Mouse (Mus musculus): ENCODE measurements around the gene Tcf7l1. TPM values are rescaled to one million over a fixed set of nuclear protein-coding genes. Genes with fewer than 3 reads are reported as not detected.

The Tcf7l1 gene
- polyA plus RNA-seq, 1 experiment from 2014 or later: 5.7 TPM

GRCm38 (mm10) chr6:72825762-72826161 lies 36.7 kb upstream of the Tcf7l1 start:
- TF ChIP-seq CTCF (IDR thresholded peaks at IDR 0.05; ENCODE audit: low read depth) (no peak), EP300 (IDR thresholded peaks at IDR 0.05; ENCODE audit: low read depth) (no peak)
- Histone ChIP-seq H3K4me1 (ENCODE audit: insufficient read depth) (no peaks in the 10 kb centered on the region; the same call in 1 of the 2 replicates), H3K27me3 (ENCODE audit: insufficient read depth, low read length) (0 out of 2 replicates have a peak, but pooled peaks cover 3% of the 10 kb centered on the region), H3K4me3 (ENCODE audit: low read depth, low read length) (no peak overlapping the region), H3K36me3 (replicated peaks; ENCODE audit: insufficient read depth, low read length) (no peaks in the 10 kb centered on the region), H3K27ac (ENCODE audit: low read depth) (no peak overlapping the region), H3K4me2 (ENCODE audit: low read depth, low read length) (no peak overlapping the region), H3K9ac (replicated peaks) (no peak overlapping the region), H3K9me3 (ENCODE audit: low read length) (no peaks in the 10 kb centered on the region)
- no peak for DNase-seq
- no peak for ATAC-seq
- WGBS (ENCODE audit: insufficient replicate concordance): 48% methylated on average over 9 of the region's 9 CpGs

DNA sequence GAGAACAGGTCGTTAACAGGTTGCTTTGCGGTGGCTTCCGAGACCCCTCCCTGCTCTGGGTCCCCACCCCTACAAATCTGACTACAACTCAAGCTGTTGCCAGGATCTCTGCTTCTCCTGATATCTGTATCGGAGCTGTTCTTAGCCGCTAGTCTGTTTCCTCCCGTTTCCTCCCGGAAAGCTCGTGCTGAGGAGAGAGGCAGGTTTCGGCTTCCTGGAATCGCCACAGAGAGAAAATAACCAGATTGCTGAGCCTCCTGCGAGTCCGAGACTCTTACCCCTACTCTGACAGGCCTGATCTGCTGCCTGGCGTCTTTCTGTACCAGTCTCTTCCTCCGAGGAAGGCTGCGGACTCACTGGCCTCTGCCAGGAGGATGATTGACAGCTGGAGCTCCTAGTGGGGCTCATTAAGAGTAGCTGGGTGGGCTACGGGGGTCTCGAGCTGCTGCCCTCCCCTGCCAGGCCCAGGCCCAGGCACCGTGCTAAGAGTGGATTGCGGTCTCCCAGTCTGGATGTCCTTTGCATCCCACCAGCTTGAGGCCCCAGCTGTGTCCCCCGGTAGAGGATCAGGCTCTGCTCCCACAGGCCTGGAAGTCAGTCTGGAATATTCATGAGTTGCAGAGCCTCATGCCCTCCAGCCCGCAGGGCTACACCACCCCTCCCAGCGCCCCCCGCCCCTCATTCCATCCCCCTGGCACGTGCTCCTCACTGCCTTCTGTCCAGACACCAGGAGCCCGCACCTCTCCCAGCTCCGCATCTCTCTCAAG lies 36.1 kb upstream of the Tcf7l1 start:
- 15% methylated on average over 26 of the region's 26 CpGs for WGBS (ENCODE audit: insufficient replicate concordance)
- 0 out of 2 replicates have a peak, but pooled peaks have one; percentile 29 for ATAC-seq

DNA sequence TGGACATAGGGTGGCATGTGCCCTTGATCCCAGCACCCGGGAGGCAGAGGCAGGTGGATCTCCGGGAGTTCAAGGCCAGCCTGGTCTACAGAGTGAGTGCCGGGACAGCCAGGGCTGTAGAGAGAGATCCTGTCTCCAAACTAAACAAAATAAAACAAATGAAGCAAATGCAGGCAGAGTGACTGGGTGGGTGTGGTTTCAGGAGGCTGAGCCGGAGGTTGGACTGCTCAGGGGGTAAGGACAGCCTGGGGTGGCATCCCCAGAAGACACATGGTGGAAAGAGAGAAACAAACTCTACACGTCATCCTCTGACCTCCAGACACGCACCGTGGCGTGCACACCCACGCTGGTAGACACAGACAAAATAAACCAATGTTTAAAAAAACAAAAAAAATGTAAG lies 24.4 kb upstream of the Tcf7l1 start:
- DNase-seq (no peak), ATAC-seq (no peak)
- Histone ChIP-seq H3K4me2 (ENCODE audit: low read depth, low read length) (no peak overlapping the region), H3K9me3 (ENCODE audit: low read length) (no peaks in the 10 kb centered on the region), H3K4me1 (ENCODE audit: insufficient read depth) (peaks cover 6% of the 10 kb centered on the region; the same call in 1 of the 2 replicates), H3K4me3 (ENCODE audit: low read depth, low read length) (no peak overlapping the region), H3K27me3 (ENCODE audit: insufficient read depth, low read length) (no peaks in the 10 kb centered on the region), H3K9ac (replicated peaks) (no peak overlapping the region), H3K36me3 (replicated peaks; ENCODE audit: insufficient read depth, low read length) (no peaks in the 10 kb centered on the region), H3K27ac (ENCODE audit: low read depth) (no peak overlapping the region)
- TF ChIP-seq EP300 (IDR thresholded peaks at IDR 0.05; ENCODE audit: low read depth): no peak
- TF ChIP-seq CTCF (IDR thresholded peaks at IDR 0.05; ENCODE audit: low read depth): no peak
- 69% methylated on average over 9 of the region's 9 CpGs for WGBS (ENCODE audit: insufficient replicate concordance)

More for the DNA sequence above, 36.1 kb upstream of the Tcf7l1 start:
- no peak for TF ChIP-seq CTCF (IDR thresholded peaks at IDR 0.05; ENCODE audit: low read depth)
- TF ChIP-seq EP300 (IDR thresholded peaks at IDR 0.05; ENCODE audit: low read depth): no peak
- no peaks in the 10 kb centered on the region; the same call in 1 of the 2 replicates for H3K4me1 ChIP-seq (ENCODE audit: insufficient read depth)
- DNase-seq: no peak
- H3K9ac ChIP-seq (replicated peaks): peak overlapping the region; percentile 59; the same call in 1 of the 2 replicates
- peak overlapping the region; percentile 62 for H3K4me2 ChIP-seq (ENCODE audit: low read depth, low read length)
- no peaks in the 10 kb centered on the region for H3K9me3 ChIP-seq (ENCODE audit: low read length)
- no peaks in the 10 kb centered on the region for H3K36me3 ChIP-seq (replicated peaks; ENCODE audit: insufficient read depth, low read length)
- peak overlapping the region; percentile 20 for H3K4me3 ChIP-seq (ENCODE audit: low read depth, low read length)
- peak overlapping the region; percentile 29; the same call in 1 of the 2 replicates for H3K27ac ChIP-seq (ENCODE audit: low read depth)
- H3K27me3 ChIP-seq (ENCODE audit: insufficient read depth, low read length): 0 out of 2 replicates have a peak, but pooled peaks cover 3% of the 10 kb centered on the region

DNA sequence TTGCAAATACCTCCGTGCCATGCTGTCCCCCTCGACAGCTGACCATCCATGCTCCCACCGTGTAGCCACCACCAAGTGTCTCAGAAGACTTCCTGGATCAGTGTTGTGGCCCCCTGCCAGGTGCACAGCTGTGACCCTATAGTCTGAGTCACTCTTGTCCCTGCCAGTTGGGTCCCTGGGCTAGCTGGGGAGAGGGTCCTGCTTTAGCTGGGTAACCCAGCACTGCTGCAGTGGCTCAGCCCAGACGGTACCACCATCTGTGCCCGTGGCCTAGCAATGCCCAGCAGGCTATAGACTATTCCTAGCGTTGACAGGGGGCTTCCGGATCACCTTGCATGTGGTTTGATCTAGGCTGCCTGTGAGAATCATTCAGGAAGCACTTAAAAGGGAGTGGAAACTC lies 21.2 kb upstream of the Tcf7l1 start:
- Histone ChIP-seq H3K4me1 (ENCODE audit: insufficient read depth) (peaks cover 6% of the 10 kb centered on the region; the same call in 1 of the 2 replicates), H3K9ac (replicated peaks) (no peak overlapping the region), H3K4me3 (ENCODE audit: low read depth, low read length) (no peak overlapping the region), H3K27ac (ENCODE audit: low read depth) (peak overlapping the region; percentile 87), H3K36me3 (replicated peaks; ENCODE audit: insufficient read depth, low read length) (no peaks in the 10 kb centered on the region), H3K4me2 (ENCODE audit: low read depth, low read length) (no peak overlapping the region), H3K9me3 (ENCODE audit: low read length) (no peaks in the 10 kb centered on the region), H3K27me3 (ENCODE audit: insufficient read depth, low read length) (no peaks in the 10 kb centered on the region)
- WGBS (ENCODE audit: insufficient replicate concordance): 46% methylated on average over 7 of the region's 7 CpGs
- DNase-seq (no peak), ATAC-seq (peak; percentile 45)
- no peak for TF ChIP-seq EP300 (IDR thresholded peaks at IDR 0.05; ENCODE audit: low read depth)
- no peak for TF ChIP-seq CTCF (IDR thresholded peaks at IDR 0.05; ENCODE audit: low read depth)

DNA sequence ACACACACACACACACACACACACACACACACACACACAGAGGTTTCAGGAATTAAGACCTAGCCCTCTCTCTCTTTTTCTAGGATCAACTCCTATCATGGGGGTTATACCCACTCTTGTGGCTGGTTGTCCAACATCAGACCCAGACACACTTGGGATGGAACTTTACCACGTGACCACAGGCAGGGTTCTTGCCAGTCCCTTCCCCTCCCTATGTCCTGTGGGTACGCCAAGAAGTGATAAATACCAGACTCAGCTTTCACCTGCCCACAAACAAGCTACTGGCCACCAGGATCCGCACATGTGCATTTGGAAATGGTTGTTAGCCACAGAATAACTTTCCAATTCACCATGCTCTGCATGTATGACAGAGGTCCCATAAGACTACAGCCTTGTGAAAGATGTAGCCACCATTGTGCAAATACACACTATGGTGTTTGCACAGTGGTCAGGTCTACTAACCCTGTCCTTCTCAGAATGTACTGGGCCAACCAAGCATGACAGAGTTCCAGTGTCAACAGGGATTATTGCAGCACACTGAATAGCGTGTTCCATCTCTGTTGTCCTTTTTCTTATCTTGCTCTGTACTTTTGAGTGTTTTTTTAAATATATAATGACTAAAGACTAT lies 20.6 kb upstream of the Tcf7l1 start:
- no peak overlapping the region for H3K9ac ChIP-seq (replicated peaks)
- peak; percentile 99 for ATAC-seq
- peak; percentile 52; the same call in 1 of the 2 replicates for TF ChIP-seq EP300 (IDR thresholded peaks at IDR 0.05; ENCODE audit: low read depth)
- no peak for TF ChIP-seq CTCF (IDR thresholded peaks at IDR 0.05; ENCODE audit: low read depth)

DNA sequence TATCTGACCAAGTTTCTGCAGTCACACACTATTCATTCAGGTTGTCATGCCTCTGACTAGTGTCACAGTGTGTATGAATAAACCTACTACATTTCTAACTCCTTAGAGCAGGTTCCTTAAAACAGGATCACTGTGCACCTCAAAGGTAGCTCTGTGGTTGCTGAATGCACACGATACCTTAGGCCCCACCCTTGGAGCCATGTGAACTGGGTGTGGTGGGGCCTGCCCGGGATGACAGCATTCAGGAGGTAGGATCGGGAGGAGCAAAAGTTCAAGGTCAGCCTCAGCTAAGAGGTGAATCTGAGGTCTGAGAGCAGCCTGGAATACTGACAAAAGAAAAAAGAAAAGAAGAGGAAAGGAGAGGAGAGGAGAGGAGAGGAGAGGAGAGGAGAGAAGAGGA lies 19.3 kb upstream of the Tcf7l1 start:
- no peaks in the 10 kb centered on the region for H3K9me3 ChIP-seq (ENCODE audit: low read length)
- no peak for TF ChIP-seq EP300 (IDR thresholded peaks at IDR 0.05; ENCODE audit: low read depth)
- no peak for TF ChIP-seq CTCF (IDR thresholded peaks at IDR 0.05; ENCODE audit: low read depth)
- H3K9ac ChIP-seq (replicated peaks): no peak overlapping the region
- no peak for ATAC-seq
- peaks cover 6% of the 10 kb centered on the region; the same call in 1 of the 2 replicates for H3K4me1 ChIP-seq (ENCODE audit: insufficient read depth)
- H3K27me3 ChIP-seq (ENCODE audit: insufficient read depth, low read length): no peaks in the 10 kb centered on the region
- H3K36me3 ChIP-seq (replicated peaks; ENCODE audit: insufficient read depth, low read length): no peaks in the 10 kb centered on the region
- no peak overlapping the region for H3K4me3 ChIP-seq (ENCODE audit: low read depth, low read length)
- H3K27ac ChIP-seq (ENCODE audit: low read depth): no peak overlapping the region
- 38% methylated on average over 3 of the region's 3 CpGs for WGBS (ENCODE audit: insufficient replicate concordance)
- DNase-seq: no peak
- H3K4me2 ChIP-seq (ENCODE audit: low read depth, low read length): no peak overlapping the region

More for the DNA sequence above, 20.6 kb upstream of the Tcf7l1 start:
- peaks cover 6% of the 10 kb centered on the region; the same call in 1 of the 2 replicates for H3K4me1 ChIP-seq (ENCODE audit: insufficient read depth)
- no peak overlapping the region for H3K4me3 ChIP-seq (ENCODE audit: low read depth, low read length)
- no peaks in the 10 kb centered on the region for H3K9me3 ChIP-seq (ENCODE audit: low read length)
- no peaks in the 10 kb centered on the region for H3K27me3 ChIP-seq (ENCODE audit: insufficient read depth, low read length)
- H3K4me2 ChIP-seq (ENCODE audit: low read depth, low read length): no peak overlapping the region
- 53% methylated on average over 4 of the region's 4 CpGs for WGBS (ENCODE audit: insufficient replicate concordance)
- H3K27ac ChIP-seq (ENCODE audit: low read depth): peak overlapping the region; percentile 87
- no peaks in the 10 kb centered on the region for H3K36me3 ChIP-seq (replicated peaks; ENCODE audit: insufficient read depth, low read length)
- peak; percentile 20 for DNase-seq
